Mouse (Mus musculus): ENCODE results near the gene Alpk3.

The Alpk3 gene

GRCm38 (mm10) chr7:81057471-81057870 is at the start of gene Alpk3:
Gene Alpk3, plus strand, starts transcription at chr7:81057600.
- no peak for DNase-seq (ENCODE audit: low read depth, low spot score)

- peak; percentile 53 for DNase-seq (ENCODE audit: low read depth, low spot score)
These were observed 49.1 kb upstream of the Alpk3 start for GRCm38 (mm10) chr7:81008285-81008684.

GRCm38 (mm10) chr7:81011576-81011975 is 45.8 kb upstream of the Alpk3 start:
- no peak for DNase-seq (ENCODE audit: low read depth, low spot score)

GRCm38 (mm10) chr7:81020307-81020706 is 37.1 kb upstream of the Alpk3 start:
- DNase-seq (ENCODE audit: low read depth, low spot score): no peak

GRCm38 (mm10) chr7:81022731-81023130 is 34.7 kb upstream of the Alpk3 start:
- DNase-seq (ENCODE audit: low read depth, low spot score): no peak

- DNase-seq (ENCODE audit: low read depth, low spot score): peak; percentile 28
These were observed 33.3 kb upstream of the Alpk3 start for GRCm38 (mm10) chr7:81024118-81024517.

GRCm38 (mm10) chr7:81024651-81025050 is 32.7 kb upstream of the Alpk3 start:
- DNase-seq (ENCODE audit: low read depth, low spot score): no peak

- no peak for DNase-seq (ENCODE audit: low read depth, low spot score)
These were observed 31.6 kb upstream of the Alpk3 start for GRCm38 (mm10) chr7:81025751-81026150.

GRCm38 (mm10) chr7:81039711-81040110 is 17.7 kb upstream of the Alpk3 start:
- no peak for DNase-seq (ENCODE audit: low read depth, low spot score)

GRCm38 (mm10) chr7:81043023-81043620 is 14.3 kb upstream of the Alpk3 start:
- DNase-seq (ENCODE audit: low read depth, low spot score): no peak

GRCm38 (mm10) chr7:81047847-81048246 is 9.6 kb upstream of the Alpk3 start:
- no peak for DNase-seq (ENCODE audit: low read depth, low spot score)

- DNase-seq (ENCODE audit: low read depth, low spot score): no peak
These were observed 8.9 kb upstream of the Alpk3 start for GRCm38 (mm10) chr7:81048513-81048912.

- no peak for DNase-seq (ENCODE audit: low read depth, low spot score)
These were observed 7.4 kb upstream of the Alpk3 start for GRCm38 (mm10) chr7:81049966-81050365.

GRCm38 (mm10) chr7:81055709-81056370 is 1.6 kb upstream of the Alpk3 start:
- DNase-seq (ENCODE audit: low read depth, low spot score): no peak

- DNase-seq (ENCODE audit: low read depth, low spot score): no peak
These were observed 706 bp downstream of the Alpk3 start for GRCm38 (mm10) chr7:81057901-81058711.

GRCm38 (mm10) chr7:81058712-81059154 is 1.3 kb downstream of the Alpk3 start:
- DNase-seq (ENCODE audit: low read depth, low spot score): no peak

- no peak for DNase-seq (ENCODE audit: low read depth, low spot score)
These were observed 2.0 kb downstream of the Alpk3 start for GRCm38 (mm10) chr7:81059388-81059787.

- DNase-seq (ENCODE audit: low read depth, low spot score): peak; percentile 75
These were observed 3.5 kb downstream of the Alpk3 start for GRCm38 (mm10) chr7:81060908-81061307.

- DNase-seq (ENCODE audit: low read depth, low spot score): no peak
These were observed 4.5 kb downstream of the Alpk3 start for GRCm38 (mm10) chr7:81061936-81062335.

- DNase-seq (ENCODE audit: low read depth, low spot score): no peak
These were observed 5.9 kb downstream of the Alpk3 start for GRCm38 (mm10) chr7:81063332-81063731.

- DNase-seq (ENCODE audit: low read depth, low spot score): no peak
These were observed 9.3 kb downstream of the Alpk3 start for GRCm38 (mm10) chr7:81066714-81067113.

GRCm38 (mm10) chr7:81072463-81072862 is 15.1 kb downstream of the Alpk3 start:
- no peak for DNase-seq (ENCODE audit: low read depth, low spot score)

GRCm38 (mm10) chr7:81073273-81073672 is 15.9 kb downstream of the Alpk3 start:
- DNase-seq (ENCODE audit: low read depth, low spot score): peak; percentile 45

Measured in CD4-positive, CD25-positive, alpha-beta regulatory T cell, adult 2 months (primary cell).